Mouse (Mus musculus): ENCODE data around the gene Nubp2. TPM values are rescaled to one million over a fixed set of nuclear protein-coding genes. Genes with fewer than 3 reads are reported as not detected.
A peak's percentile ranks its signal among the peaks of the same experiment; 100 is the strongest.

The Nubp2 gene
- polyA plus RNA-seq, 1 experiment from 2014 or later = 72.7 TPM

- Histone ChIP-seq H3K4me3 (0 out of 2 replicates have a peak overlapping the region, but pooled peaks have one; percentile 0), H3K9me3 (replicated peaks) (no peaks in the 10 kb centered on the region), H3K4me1 (peaks cover 31% of the 10 kb centered on the region), H3K27me3 (ENCODE audit: low read depth, poor library complexity, severe bottlenecking) (no peaks in the 10 kb centered on the region), H3K36me3 (peaks cover 75% of the 10 kb centered on the region), H3K27ac (no peak overlapping the region)
- DNase-seq (ENCODE audit: low spot score) = no peak
- WGBS = 89% methylated on average over 5 of the region's 5 CpGs
These were observed 13.0 kb upstream of the Nubp2 start for GRCm38 (mm10) chr17:24899153-24899552.

- Histone ChIP-seq H3K4me3 (0 out of 2 replicates have a peak overlapping the region, but pooled peaks have one; percentile 86), H3K36me3 (peaks cover 74% of the 10 kb centered on the region), H3K9me3 (replicated peaks) (no peaks in the 10 kb centered on the region), H3K27ac (no peak overlapping the region), H3K27me3 (ENCODE audit: low read depth, poor library complexity, severe bottlenecking) (no peaks in the 10 kb centered on the region), H3K4me1 (peaks cover 38% of the 10 kb centered on the region)
- DNase-seq (ENCODE audit: low spot score) = no peak
- 84% methylated on average over 4 of the region's 4 CpGs for WGBS
These were observed 12.1 kb upstream of the Nubp2 start for GRCm38 (mm10) chr17:24898041-24898854.

DNA sequence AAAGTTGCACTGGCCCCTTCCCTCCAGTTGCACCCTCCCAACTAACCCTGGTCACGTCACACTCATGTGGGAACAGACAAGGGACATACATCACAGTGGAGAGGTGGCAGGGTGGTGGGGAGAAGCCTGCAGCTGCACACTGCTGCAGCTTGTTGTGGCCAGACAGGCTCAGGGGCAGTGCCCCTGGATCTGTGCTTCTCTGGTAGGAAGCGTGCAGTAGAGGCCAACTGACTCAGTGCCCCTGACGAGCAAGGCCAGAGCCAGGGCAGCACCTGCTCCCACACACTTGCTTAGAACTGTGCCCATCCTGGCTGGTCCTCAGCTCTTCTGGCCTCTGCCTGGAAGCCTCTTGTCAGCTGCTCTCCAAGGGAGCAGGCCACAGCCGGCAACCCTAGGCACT lies 11.5 kb upstream of the Nubp2 start:
- Histone ChIP-seq H3K27ac (no peak overlapping the region), H3K27me3 (ENCODE audit: low read depth, poor library complexity, severe bottlenecking) (no peaks in the 10 kb centered on the region), H3K4me3 (peak overlapping the region; percentile 86), H3K36me3 (peaks cover 74% of the 10 kb centered on the region), H3K4me1 (peaks cover 38% of the 10 kb centered on the region), H3K9me3 (replicated peaks) (no peaks in the 10 kb centered on the region)
- 87% methylated on average over 4 of the region's 4 CpGs for WGBS
- DNase-seq (ENCODE audit: low spot score) = no peak

- Histone ChIP-seq H3K4me3 (peak overlapping the region; percentile 86), H3K27ac (peak overlapping the region; percentile 87), H3K9me3 (replicated peaks) (no peaks in the 10 kb centered on the region), H3K27me3 (ENCODE audit: low read depth, poor library complexity, severe bottlenecking) (no peaks in the 10 kb centered on the region), H3K4me1 (peaks cover 38% of the 10 kb centered on the region), H3K36me3 (peaks cover 74% of the 10 kb centered on the region)
- WGBS = 50% methylated on average over 11 of the region's 11 CpGs
- no peak for DNase-seq (ENCODE audit: low spot score)
These were observed 10.8 kb upstream of the Nubp2 start for GRCm38 (mm10) chr17:24896993-24897269.

GRCm38 (mm10) chr17:24896241-24896992 lies 10.3 kb upstream of the Nubp2 start, which contains the start of gene Nme3:
Gene Nme3 (plus strand): TSS chr17:24896500.
- no peaks in the 10 kb centered on the region for H3K27me3 ChIP-seq (ENCODE audit: low read depth, poor library complexity, severe bottlenecking)
- 2% methylated on average over 50 of the region's 50 CpGs for WGBS
- peak within 1 kb of the TSS; percentile 86 for H3K4me3 ChIP-seq
- peak within 1 kb of the TSS; percentile 87 for H3K27ac ChIP-seq
- H3K36me3 ChIP-seq = peaks cover 74% of the 10 kb centered on the region
- no peaks in the 10 kb centered on the region for H3K9me3 ChIP-seq (replicated peaks)
- peak; percentile 84 for DNase-seq (ENCODE audit: low spot score)
- peaks cover 38% of the 10 kb centered on the region for H3K4me1 ChIP-seq

- H3K9me3 ChIP-seq (replicated peaks) = no peaks in the 10 kb centered on the region
- H3K4me3 ChIP-seq = peak overlapping the region; percentile 86
- peaks cover 74% of the 10 kb centered on the region for H3K36me3 ChIP-seq
- H3K27ac ChIP-seq = peak overlapping the region; percentile 87
- H3K27me3 ChIP-seq (ENCODE audit: low read depth, poor library complexity, severe bottlenecking) = no peaks in the 10 kb centered on the region
- DNase-seq (ENCODE audit: low spot score) = no peak
- peaks cover 38% of the 10 kb centered on the region for H3K4me1 ChIP-seq
- WGBS = 17% methylated on average over 23 of the region's 23 CpGs
These were observed 9.6 kb upstream of the Nubp2 start for GRCm38 (mm10) chr17:24895571-24896240.

DNA sequence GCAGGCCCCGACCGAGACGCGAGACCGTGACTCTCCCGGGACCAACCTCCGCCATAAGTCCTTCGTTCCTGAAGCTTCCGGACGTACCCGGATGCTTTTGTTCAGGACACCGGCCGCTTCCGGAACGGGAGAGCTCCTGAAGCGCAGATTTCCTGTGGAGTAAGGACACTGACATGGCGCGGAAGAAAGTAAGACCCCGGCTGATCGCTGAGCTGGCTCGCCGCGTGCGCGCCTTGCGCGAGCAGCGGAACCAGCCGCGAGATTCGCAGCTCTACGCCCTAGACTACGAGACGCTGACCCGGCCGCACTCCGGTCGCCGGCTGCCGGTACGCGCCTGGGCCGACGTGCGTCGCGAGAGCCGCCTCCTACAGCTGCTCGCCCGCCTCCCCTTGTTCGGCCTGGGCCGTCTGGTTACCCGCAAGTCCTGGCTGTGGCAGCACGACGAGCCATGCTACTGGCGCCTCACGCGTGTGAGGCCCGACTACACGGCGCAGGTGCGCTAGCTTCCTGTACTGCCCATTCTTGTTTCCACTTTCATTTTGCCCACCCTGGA lies 8.9 kb upstream of the Nubp2 start, which contains the start of the genes Eme2 and Mrps34:
TSS of gene Eme2 (minus strand) at position 93 of the 553 bp plus-strand sequence.
TSS of gene Mrps34 (plus strand) at position 122 of the 553 bp plus-strand sequence.
- H3K4me3 ChIP-seq = peak within 1 kb of the TSS; percentile 86
- peaks cover 74% of the 10 kb centered on the region for H3K36me3 ChIP-seq
- peaks cover 38% of the 10 kb centered on the region for H3K4me1 ChIP-seq
- peak; percentile 93 for DNase-seq (ENCODE audit: low spot score)
- H3K27me3 ChIP-seq (ENCODE audit: low read depth, poor library complexity, severe bottlenecking) = no peaks in the 10 kb centered on the region
- H3K9me3 ChIP-seq (replicated peaks) = no peaks in the 10 kb centered on the region
- WGBS = under 1% methylated on average over 62 of the region's 62 CpGs
- H3K27ac ChIP-seq = peak within 1 kb of the TSS; percentile 87

- 11% methylated on average over 31 of the region's 31 CpGs for WGBS
- Histone ChIP-seq H3K9me3 (replicated peaks) (no peaks in the 10 kb centered on the region), H3K27me3 (ENCODE audit: low read depth, poor library complexity, severe bottlenecking) (no peaks in the 10 kb centered on the region), H3K27ac (peak overlapping the region; percentile 87), H3K4me3 (peak overlapping the region; percentile 86), H3K4me1 (peaks cover 38% of the 10 kb centered on the region), H3K36me3 (peaks cover 74% of the 10 kb centered on the region)
- no peak for DNase-seq (ENCODE audit: low spot score)
These were observed 8.2 kb upstream of the Nubp2 start for GRCm38 (mm10) chr17:24894061-24894994.

- Histone ChIP-seq H3K36me3 (peaks cover 72% of the 10 kb centered on the region), H3K4me3 (no peak overlapping the region; the same call in 1 of the 2 replicates), H3K9me3 (replicated peaks) (no peaks in the 10 kb centered on the region), H3K4me1 (peaks cover 38% of the 10 kb centered on the region), H3K27me3 (ENCODE audit: low read depth, poor library complexity, severe bottlenecking) (no peaks in the 10 kb centered on the region), H3K27ac (no peak overlapping the region)
- WGBS = 97% methylated on average over 2 of the region's 2 CpGs
- no peak for DNase-seq (ENCODE audit: low spot score)
These were observed 7.1 kb upstream of the Nubp2 start for GRCm38 (mm10) chr17:24893276-24893675.

- peaks cover 67% of the 10 kb centered on the region for H3K36me3 ChIP-seq
- 92% methylated on average over 12 of the region's 12 CpGs for WGBS
- peaks cover 41% of the 10 kb centered on the region for H3K4me1 ChIP-seq
- no peak overlapping the region for H3K4me3 ChIP-seq
- H3K27ac ChIP-seq = no peak overlapping the region
- H3K9me3 ChIP-seq (replicated peaks) = no peaks in the 10 kb centered on the region
- H3K27me3 ChIP-seq (ENCODE audit: low read depth, poor library complexity, severe bottlenecking) = no peaks in the 10 kb centered on the region
- no peak for DNase-seq (ENCODE audit: low spot score)
These were observed 6.6 kb upstream of the Nubp2 start for GRCm38 (mm10) chr17:24892785-24893184.

DNA sequence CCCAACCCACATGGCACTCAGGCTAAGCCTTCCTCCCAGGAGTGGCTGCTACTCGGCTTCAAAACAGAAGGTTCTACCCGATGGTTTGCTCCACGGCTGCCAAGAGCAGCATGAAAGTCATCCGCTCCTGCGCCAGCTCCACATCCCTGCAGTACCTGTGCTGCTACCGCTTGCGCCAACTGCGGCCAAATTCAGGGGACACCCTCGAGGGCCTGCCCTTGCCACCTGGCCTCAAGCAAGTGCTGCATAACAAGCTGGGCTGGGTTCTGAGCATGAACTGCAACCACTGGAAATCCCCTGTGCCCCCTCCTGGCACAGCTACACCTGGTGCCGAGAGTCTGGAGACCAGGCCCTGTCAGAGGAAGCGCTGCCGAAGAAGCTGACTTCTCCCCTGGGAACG lies 5.2 kb upstream of the Nubp2 start:
- no peak for DNase-seq (ENCODE audit: low spot score)
- Histone ChIP-seq H3K9me3 (replicated peaks) (no peaks in the 10 kb centered on the region), H3K36me3 (peaks cover 57% of the 10 kb centered on the region), H3K4me1 (peaks cover 36% of the 10 kb centered on the region), H3K4me3 (no peak overlapping the region), H3K27me3 (ENCODE audit: low read depth, poor library complexity, severe bottlenecking) (no peaks in the 10 kb centered on the region), H3K27ac (no peak overlapping the region)
- WGBS = 90% methylated on average over 13 of the region's 13 CpGs

Data from limb, embryonic 10.5 days (tissue).